Mouse (Mus musculus): ENCODE data around the gene Rnft1. TPM values are rescaled to one million over a fixed set of nuclear protein-coding genes. Genes with fewer than 3 reads are reported as not detected.
"Not testable (repeated sequence)": the region's sequence is repeated elsewhere in the genome, so short reads cannot be mapped to it uniquely, and the experiment has no call there.

Rnft1 gene
- polyA plus RNA-seq, 1 experiment: 7.0 TPM

DNA sequence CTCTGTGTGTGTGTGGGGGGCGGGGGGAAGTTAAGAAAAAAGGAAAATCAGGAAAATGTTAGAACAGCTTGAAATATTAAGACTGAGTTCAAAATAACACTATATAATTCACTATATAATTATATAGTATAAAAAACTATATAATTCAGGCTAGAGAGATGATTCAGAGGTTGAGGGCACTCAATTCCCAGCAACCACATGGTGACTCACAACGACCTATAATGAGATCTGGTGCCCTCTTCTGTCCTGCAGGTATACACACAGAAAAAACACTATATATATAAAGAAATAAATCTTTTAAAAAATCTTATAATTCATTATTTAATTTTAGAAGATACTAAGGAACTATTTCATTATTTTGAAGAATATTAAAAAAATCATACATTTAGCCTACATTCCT lies 23.5 kb downstream of the Rnft1 start:
- no peak overlapping the region for H3K4me3 ChIP-seq (replicated peaks)
- no peak for TF ChIP-seq GATA1 (IDR thresholded peaks at IDR 0.05; ENCODE audit: borderline replicate concordance, low read length)
- no peak for TF ChIP-seq FLI1 (IDR thresholded peaks at IDR 0.05; ENCODE audit: low read length)
- peaks cover 96% of the 10 kb centered on the region for H3K36me3 ChIP-seq (replicated peaks; ENCODE audit: low read length)
- H3K4me1 ChIP-seq: no peaks in the 10 kb centered on the region
- no peaks in the 10 kb centered on the region for H3K27me3 ChIP-seq (replicated peaks)
- H3K9me3 ChIP-seq: no peaks in the 10 kb centered on the region

DNA sequence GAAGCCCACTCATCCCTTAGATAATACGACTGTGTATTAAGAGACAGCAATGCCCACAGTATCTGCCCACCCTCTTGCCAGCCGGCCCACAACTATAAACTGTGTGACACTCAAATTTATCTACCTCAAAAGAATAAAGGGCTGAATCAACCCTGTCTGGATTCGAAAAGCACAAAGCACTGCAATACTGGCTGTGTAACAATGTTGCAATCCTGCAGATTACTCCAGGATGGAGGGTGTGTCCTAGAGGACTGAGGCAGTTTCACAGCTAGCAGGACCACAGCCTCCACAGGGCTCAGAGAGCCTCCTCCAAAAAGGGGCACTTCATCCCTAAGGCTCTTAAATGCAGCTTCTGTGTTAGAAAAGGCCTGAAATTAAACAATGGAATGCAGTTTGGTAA lies 32.2 kb downstream of the Rnft1 start:
- no peaks in the 10 kb centered on the region for H3K4me1 ChIP-seq
- H3K27me3 ChIP-seq (replicated peaks): no peaks in the 10 kb centered on the region
- TF ChIP-seq FLI1 (IDR thresholded peaks at IDR 0.05; ENCODE audit: low read length) (no peak), GATA1 (IDR thresholded peaks at IDR 0.05; ENCODE audit: borderline replicate concordance, low read length) (no peak)
- H3K9me3 ChIP-seq: peaks cover 3% of the 10 kb centered on the region; the same call in 1 of the 2 replicates
- H3K4me3 ChIP-seq (replicated peaks): no peak overlapping the region
- H3K36me3 ChIP-seq (replicated peaks; ENCODE audit: low read length): peaks cover 94% of the 10 kb centered on the region

DNA sequence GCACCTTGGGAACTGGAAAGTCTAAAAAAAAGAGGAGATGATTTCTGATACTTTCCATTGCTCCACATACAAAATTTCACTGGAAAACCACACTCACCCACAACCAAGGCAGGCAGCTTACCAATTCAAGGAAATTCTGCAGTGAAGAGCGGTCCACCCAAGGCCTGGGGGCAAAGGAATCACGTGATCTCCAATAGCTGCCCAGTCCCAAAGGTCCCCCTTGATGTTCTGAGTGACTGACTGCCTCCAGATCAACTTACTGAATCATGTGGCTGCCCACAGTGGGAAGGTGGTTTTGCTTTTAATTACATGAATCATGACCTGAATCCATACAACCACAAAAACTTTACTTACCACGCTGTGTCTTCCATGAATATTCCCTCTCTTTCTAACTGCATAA lies 32.8 kb downstream of the Rnft1 start:
- Histone ChIP-seq H3K4me1 (no peaks in the 10 kb centered on the region), H3K4me3 (replicated peaks) (no peak overlapping the region), H3K36me3 (replicated peaks; ENCODE audit: low read length) (peaks cover 94% of the 10 kb centered on the region), H3K27me3 (replicated peaks) (no peaks in the 10 kb centered on the region), H3K9me3 (peaks cover 3% of the 10 kb centered on the region; the same call in 1 of the 2 replicates)
- TF ChIP-seq GATA1 (IDR thresholded peaks at IDR 0.05; ENCODE audit: borderline replicate concordance, low read length) (no peak), FLI1 (IDR thresholded peaks at IDR 0.05; ENCODE audit: low read length) (no peak)

DNA sequence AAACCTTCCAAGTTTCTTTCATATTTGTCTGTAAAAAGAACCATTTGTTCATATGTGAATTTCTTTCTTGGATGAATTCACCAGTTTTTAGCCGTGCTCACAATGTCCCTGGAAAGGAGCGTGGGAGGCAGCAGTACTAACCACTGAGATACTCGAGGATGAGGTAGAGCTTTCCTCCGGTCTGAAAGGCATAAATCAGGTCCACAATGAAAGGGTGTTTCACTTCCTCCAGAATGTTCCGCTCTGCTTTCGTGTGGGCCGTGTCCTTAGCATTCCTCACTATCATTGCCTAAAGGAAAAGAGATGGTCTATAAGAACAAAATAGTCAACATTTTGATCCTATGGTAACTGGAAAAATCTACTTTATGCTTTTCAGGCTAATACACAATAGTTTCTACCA lies 35.3 kb downstream of the Rnft1 start:
- TF ChIP-seq GATA1 (IDR thresholded peaks at IDR 0.05; ENCODE audit: borderline replicate concordance, low read length): no peak
- TF ChIP-seq FLI1 (IDR thresholded peaks at IDR 0.05; ENCODE audit: low read length): no peak
- H3K27me3 ChIP-seq (replicated peaks): no peaks in the 10 kb centered on the region
- no peak overlapping the region for H3K4me3 ChIP-seq (replicated peaks)
- peaks cover 3% of the 10 kb centered on the region; the same call in 1 of the 2 replicates for H3K9me3 ChIP-seq
- peaks cover 94% of the 10 kb centered on the region for H3K36me3 ChIP-seq (replicated peaks; ENCODE audit: low read length)
- H3K4me1 ChIP-seq: no peaks in the 10 kb centered on the region

DNA sequence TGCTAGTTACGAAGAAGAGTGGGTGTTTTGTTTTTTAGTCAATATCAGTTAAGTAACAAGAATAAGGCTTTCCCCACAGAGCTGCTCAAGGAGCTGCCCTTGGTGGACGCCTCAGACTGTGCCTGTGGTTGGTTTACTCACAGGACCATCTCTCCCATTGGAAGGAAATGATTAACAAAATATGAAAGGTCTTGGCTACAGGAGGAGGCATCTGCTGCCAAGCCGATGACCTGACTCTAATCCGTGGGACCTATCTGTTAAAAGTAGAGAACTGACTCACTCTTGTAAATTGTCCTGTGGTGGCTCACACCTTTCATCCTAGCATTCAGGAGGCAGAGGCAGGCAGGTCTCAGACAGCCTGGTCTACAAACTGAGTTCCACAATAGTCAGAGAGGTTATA lies 43.1 kb downstream of the Rnft1 start:
- Histone ChIP-seq H3K36me3 (replicated peaks; ENCODE audit: low read length) (peaks cover 93% of the 10 kb centered on the region), H3K27me3 (replicated peaks) (no peaks in the 10 kb centered on the region), H3K4me3 (replicated peaks) (no peak overlapping the region), H3K9me3 (no peaks in the 10 kb centered on the region), H3K4me1 (peaks cover 11% of the 10 kb centered on the region)
- TF ChIP-seq FLI1 (IDR thresholded peaks at IDR 0.05; ENCODE audit: low read length) (no peak), GATA1 (IDR thresholded peaks at IDR 0.05; ENCODE audit: borderline replicate concordance, low read length) (no peak)

DNA sequence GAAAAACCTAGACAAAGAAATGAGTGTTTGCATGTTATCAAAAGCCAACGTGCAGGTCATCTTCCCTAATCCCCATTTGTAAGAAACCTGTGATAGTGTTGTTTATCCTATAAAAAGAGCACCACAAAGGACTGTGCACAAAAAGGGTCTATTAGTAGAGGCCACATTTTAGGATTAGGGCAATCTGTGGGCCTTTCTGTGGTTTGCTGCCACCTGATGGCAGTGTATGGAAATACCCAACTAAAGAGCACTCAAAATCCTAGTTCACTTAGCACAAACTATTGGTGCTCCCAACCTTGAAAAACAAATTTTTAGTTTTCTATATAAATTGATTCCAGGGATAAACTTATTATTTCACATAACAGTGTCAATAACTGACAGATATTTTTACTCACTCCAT lies 48.4 kb downstream of the Rnft1 start:
- Histone ChIP-seq H3K36me3 (replicated peaks; ENCODE audit: low read length) (peaks cover 70% of the 10 kb centered on the region), H3K4me1 (peaks cover 19% of the 10 kb centered on the region), H3K27me3 (replicated peaks) (no peaks in the 10 kb centered on the region), H3K4me3 (replicated peaks) (no peak overlapping the region), H3K9me3 (no peaks in the 10 kb centered on the region)
- TF ChIP-seq GATA1 (IDR thresholded peaks at IDR 0.05; ENCODE audit: borderline replicate concordance, low read length): no peak

DNA sequence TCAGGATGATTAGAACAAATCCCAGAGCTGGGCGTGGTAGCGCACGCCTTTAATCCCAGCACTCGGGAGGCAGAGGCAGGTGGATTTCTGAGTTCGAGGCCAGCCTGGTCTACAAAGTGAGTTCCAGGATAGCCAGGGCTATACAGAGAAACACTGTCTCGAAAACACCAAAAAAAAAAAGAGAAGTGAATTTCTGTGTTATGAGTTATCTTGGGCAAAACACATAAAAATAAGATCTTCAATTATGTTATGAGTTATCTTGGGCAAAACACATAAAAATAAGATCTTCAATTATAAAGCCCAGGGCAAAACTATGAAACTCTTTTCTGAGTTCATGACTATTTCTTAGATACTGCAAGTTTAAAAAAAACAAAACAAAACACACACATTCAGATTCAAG lies 48.8 kb downstream of the Rnft1 start:
- H3K4me1 ChIP-seq: peaks cover 19% of the 10 kb centered on the region
- not testable (repeated sequence) for H3K27me3 ChIP-seq (replicated peaks); H3K4me3 ChIP-seq (replicated peaks); H3K9me3 ChIP-seq
- peaks cover 65% of the 10 kb centered on the region for H3K36me3 ChIP-seq (replicated peaks; ENCODE audit: low read length)

DNA sequence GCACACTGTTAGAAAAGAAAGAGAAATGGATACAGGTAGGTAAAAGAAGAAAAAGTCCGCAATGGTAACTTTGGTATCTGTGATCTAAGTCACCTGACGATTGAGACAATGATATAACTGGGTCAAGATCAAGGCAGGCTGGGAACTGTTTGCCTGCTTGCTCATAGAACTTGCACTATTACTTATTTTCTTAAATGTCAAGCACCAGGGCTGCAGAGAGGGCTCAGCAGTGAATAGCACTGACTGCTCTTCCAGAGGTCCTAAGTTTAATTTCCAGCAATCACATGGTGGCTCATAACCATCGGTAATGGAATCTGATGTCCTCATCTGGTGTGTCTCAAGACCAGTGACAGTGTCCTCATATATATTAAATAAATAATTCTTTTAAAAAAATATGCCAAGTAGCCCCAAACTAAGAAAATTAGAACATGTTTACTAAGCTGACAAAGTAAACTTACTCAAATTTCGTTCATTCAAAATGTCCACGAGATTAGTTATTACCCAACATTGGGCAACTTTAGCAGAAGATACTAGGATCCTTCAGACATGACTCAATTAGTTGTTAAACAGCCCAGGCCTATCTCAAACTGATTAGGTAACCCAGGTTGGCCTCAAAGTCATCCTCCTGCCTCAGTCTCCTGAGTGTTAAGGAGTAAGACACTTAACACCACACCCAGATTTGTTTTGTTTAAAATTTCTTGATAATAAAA lies 49.9 kb downstream of the Rnft1 start:
- Histone ChIP-seq H3K4me3 (replicated peaks) (no peak overlapping the region), H3K4me1 (peaks cover 19% of the 10 kb centered on the region), H3K9me3 (no peaks in the 10 kb centered on the region), H3K36me3 (replicated peaks; ENCODE audit: low read length) (peaks cover 59% of the 10 kb centered on the region), H3K27me3 (replicated peaks) (no peaks in the 10 kb centered on the region)
- TF ChIP-seq FLI1 (IDR thresholded peaks at IDR 0.05; ENCODE audit: low read length) (no peak), GATA1 (IDR thresholded peaks at IDR 0.05; ENCODE audit: borderline replicate concordance, low read length) (no peak)

DNA sequence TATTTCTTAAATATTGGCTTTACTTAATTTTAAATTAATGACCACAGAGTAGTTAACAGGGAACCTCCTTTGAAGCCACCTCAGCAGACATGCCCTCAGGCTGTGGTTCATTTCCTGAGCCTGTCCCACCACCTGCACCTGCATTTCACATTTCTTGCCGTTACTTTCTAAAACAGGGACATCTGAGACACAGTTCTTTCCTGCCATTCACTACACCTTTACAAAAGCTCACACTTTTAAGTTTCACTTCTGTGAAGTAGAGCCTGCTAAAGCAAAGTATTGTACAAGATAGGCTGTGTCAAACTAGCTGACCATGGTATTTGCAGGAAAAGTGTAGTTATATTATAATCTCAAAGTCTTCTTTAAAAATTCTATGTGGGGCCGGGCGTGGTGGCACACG lies 54.3 kb downstream of the Rnft1 start:
- H3K9me3 ChIP-seq: no peaks in the 10 kb centered on the region
- peaks cover 38% of the 10 kb centered on the region; the same call in 1 of the 2 replicates for H3K4me1 ChIP-seq
- no peak overlapping the region for H3K4me3 ChIP-seq (replicated peaks)
- peaks cover 27% of the 10 kb centered on the region for H3K36me3 ChIP-seq (replicated peaks; ENCODE audit: low read length)
- H3K27me3 ChIP-seq (replicated peaks): no peaks in the 10 kb centered on the region
- TF ChIP-seq FLI1 (IDR thresholded peaks at IDR 0.05; ENCODE audit: low read length): no peak
- no peak for TF ChIP-seq GATA1 (IDR thresholded peaks at IDR 0.05; ENCODE audit: borderline replicate concordance, low read length)

DNA sequence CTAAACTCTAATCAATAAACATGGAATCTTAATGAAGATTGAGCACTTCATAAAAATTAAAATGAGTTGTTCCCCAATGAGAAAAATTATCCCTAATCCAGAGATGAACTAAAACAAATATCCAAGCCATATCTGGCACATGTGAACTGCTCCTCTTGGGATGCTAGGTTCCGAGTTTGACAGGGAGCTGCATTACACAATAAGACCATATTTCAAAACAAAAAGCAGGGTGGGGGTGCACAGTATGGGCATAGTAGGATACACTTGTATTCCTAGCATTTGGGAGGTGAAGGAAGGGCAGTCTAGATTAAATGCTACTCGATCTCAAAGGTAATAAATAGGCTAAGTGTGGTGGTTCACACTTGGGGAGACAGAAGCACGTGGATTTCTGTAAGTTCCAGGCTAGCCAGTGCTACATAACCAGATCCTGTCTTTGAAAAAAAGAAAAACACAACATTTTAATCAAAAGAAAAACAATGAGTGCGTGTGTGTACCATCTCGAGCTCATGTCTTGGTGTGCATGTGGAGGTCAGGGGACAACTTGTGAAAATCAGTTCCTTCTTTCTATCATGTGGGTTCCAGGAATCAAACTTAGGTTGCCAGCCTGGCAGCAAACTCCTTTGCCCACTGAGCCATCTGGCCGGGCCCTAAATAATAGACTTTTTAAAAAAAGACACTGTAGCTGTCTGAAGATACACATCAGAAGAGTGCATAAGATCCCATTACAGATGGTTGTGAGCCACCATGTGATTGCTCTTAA lies 55.4 kb downstream of the Rnft1 start:
- H3K4me3 ChIP-seq (replicated peaks): no peak overlapping the region
- H3K36me3 ChIP-seq (replicated peaks; ENCODE audit: low read length): peaks cover 17% of the 10 kb centered on the region
- TF ChIP-seq FLI1 (IDR thresholded peaks at IDR 0.05; ENCODE audit: low read length) (no peak), GATA1 (IDR thresholded peaks at IDR 0.05; ENCODE audit: borderline replicate concordance, low read length) (no peak)
- H3K4me1 ChIP-seq: peaks cover 38% of the 10 kb centered on the region; the same call in 1 of the 2 replicates
- no peaks in the 10 kb centered on the region for H3K27me3 ChIP-seq (replicated peaks)
- H3K9me3 ChIP-seq: no peaks in the 10 kb centered on the region

Measured in megakaryocyte, embryonic 14.5 days (primary cell).